Comparison of ENCODE assay signal across 10 mouse cellular contexts in genomic region chr12:108495455-108496235, GRCm38 (mm10). TPM values are rescaled to one million over a fixed set of nuclear protein-coding genes. Genes with fewer than 3 reads are reported as not detected.
DNase-seq lines count a peak whose midpoint lies in the region; ATAC-seq and TF ChIP-seq lines count a peak whose summit lies in the region.
"Had no signal": no experiment of that assay in that cellular context is flagged by ENCODE, and none has a peak within 500 bp of the region (broad histone marks: within the 10 kb centered on the region; RNA-seq: fewer than 3 reads in every experiment).

No protein-coding gene starts in this region.

- no peak overlapping the region for H3K4me3 ChIP-seq in lung, embryonic 14.5 days (ENCODE audit: low read depth, low read length)
- H3K4me3 ChIP-seq in lung, adult 2 months (replicated peaks; ENCODE audit: extremely low read depth, low read depth, low read length): no peak overlapping the region
- no peak overlapping the region for H3K4me3 ChIP-seq in embryonic facial prominence, embryonic 10.5 days
- no peak overlapping the region for H3K4me3 ChIP-seq in heart, embryonic 11.5 days (ENCODE audit: low read depth, low read length)
- H3K4me3 ChIP-seq in limb, embryonic 13.5 days: no peak overlapping the region
- H3K4me3 ChIP-seq: megakaryocyte, embryonic 14.5 days had no signal

- no peaks in the 10 kb centered on the region for H3K9me3 ChIP-seq in lung, embryonic 14.5 days (ENCODE audit: low read depth, low read length)
- no peaks in the 10 kb centered on the region for H3K9me3 ChIP-seq in embryonic facial prominence, embryonic 10.5 days
- H3K9me3 ChIP-seq in heart, embryonic 11.5 days (replicated peaks; ENCODE audit: control insufficient read depth, low read length): no peaks in the 10 kb centered on the region
- H3K9me3 ChIP-seq in limb, embryonic 13.5 days: no peaks in the 10 kb centered on the region

- ATAC-seq in lung, embryonic 14.5 days (ENCODE audit: insufficient read depth): peak; percentile 73
- no peak for ATAC-seq in heart, embryonic 11.5 days (replicated peaks; ENCODE audit: insufficient number of reproducible peaks, low FRiP score, low TSS enrichment)
- 0 out of 2 replicates have a peak, but pooled peaks have one; percentile 16 for ATAC-seq in limb, embryonic 13.5 days (ENCODE audit: low FRiP score, low read depth)

- H3K4me1 ChIP-seq in lung, embryonic 14.5 days (ENCODE audit: insufficient read depth): peaks cover 13% of the 10 kb centered on the region; the same call in 1 of the 2 replicates
- H3K4me1 ChIP-seq in lung, adult 2 months (ENCODE audit: control insufficient read depth, insufficient read depth, low read length): 0 out of 2 replicates have a peak, but pooled peaks cover 2% of the 10 kb centered on the region
- H3K4me1 ChIP-seq in embryonic facial prominence, embryonic 10.5 days: peaks cover 27% of the 10 kb centered on the region
- peaks cover 4% of the 10 kb centered on the region; the same call in 1 of the 2 replicates for H3K4me1 ChIP-seq in heart, embryonic 11.5 days (ENCODE audit: control insufficient read depth, insufficient read depth, low read length)
- peaks cover 22% of the 10 kb centered on the region for H3K4me1 ChIP-seq in limb, embryonic 13.5 days
- H3K4me1 ChIP-seq: megakaryocyte, embryonic 14.5 days had no signal

- H3K9ac ChIP-seq in lung, embryonic 14.5 days: no peak overlapping the region
- no peak overlapping the region for H3K9ac ChIP-seq in heart, embryonic 11.5 days (ENCODE audit: low read depth, low read length)
- H3K9ac ChIP-seq in limb, embryonic 13.5 days: peak overlapping the region; percentile 35; the same call in 1 of the 2 replicates

- H3K27me3 ChIP-seq in lung, embryonic 14.5 days (ENCODE audit: insufficient read depth, low read length): no peaks in the 10 kb centered on the region
- no peaks in the 10 kb centered on the region for H3K27me3 ChIP-seq in embryonic facial prominence, embryonic 10.5 days (replicated peaks; ENCODE audit: low read depth, poor library complexity, severe bottlenecking)
- no peaks in the 10 kb centered on the region for H3K27me3 ChIP-seq in heart, embryonic 11.5 days (ENCODE audit: control insufficient read depth, insufficient read depth, low read length)
- H3K27me3 ChIP-seq in limb, embryonic 13.5 days: no peaks in the 10 kb centered on the region

- peak overlapping the region; percentile 78 for H3K27ac ChIP-seq in lung, embryonic 14.5 days (ENCODE audit: low read depth)
- H3K27ac ChIP-seq in embryonic facial prominence, embryonic 10.5 days (replicated peaks): peak overlapping the region; percentile 40; the same call in 1 of the 2 replicates
- 0 out of 2 replicates have a peak overlapping the region, but pooled peaks have one; percentile 22 for H3K27ac ChIP-seq in heart, embryonic 11.5 days (ENCODE audit: low read depth, low read length)
- peak overlapping the region; percentile 44; the same call in 1 of the 2 replicates for H3K27ac ChIP-seq in limb, embryonic 13.5 days

- H3K36me3 ChIP-seq in lung, embryonic 14.5 days (ENCODE audit: insufficient read depth): 0 out of 2 replicates have a peak, but pooled peaks cover 4% of the 10 kb centered on the region
- no peaks in the 10 kb centered on the region for H3K36me3 ChIP-seq in embryonic facial prominence, embryonic 10.5 days (replicated peaks)
- no peaks in the 10 kb centered on the region for H3K36me3 ChIP-seq in heart, embryonic 11.5 days (ENCODE audit: control insufficient read depth, insufficient read depth, low read length)
- no peaks in the 10 kb centered on the region for H3K36me3 ChIP-seq in limb, embryonic 13.5 days

- DNase-seq in lung, embryonic 14.5 days: peak; percentile 82
- no peak for DNase-seq in lung, adult 2 months
- DNase-seq in embryonic facial prominence, embryonic 10.5 days (ENCODE audit: low spot score): no peak
- DNase-seq in right cerebral cortex, postnatal 14 days: no peak
- DNase-seq in T-cell, adult 2 months (ENCODE audit: low spot score): no peak
- DNase-seq: cerebellum, adult 9-10 months; layer of hippocampus, postnatal 36 days had no signal

- 64% methylated on average over 8 of the region's 8 CpGs for WGBS in lung, embryonic 14.5 days
- 57% methylated on average over 8 of the region's 8 CpGs for WGBS in lung, adult 2 months
- 67% methylated on average over 8 of the region's 8 CpGs for WGBS in embryonic facial prominence, embryonic 10.5 days
- WGBS in heart, embryonic 11.5 days (ENCODE audit: insufficient replicate concordance): 63% methylated on average over 8 of the region's 8 CpGs
- 77% methylated on average over 8 of the region's 8 CpGs for WGBS in limb, embryonic 13.5 days

- H3K4me2 ChIP-seq in lung, embryonic 14.5 days: no peak overlapping the region
- no peak overlapping the region for H3K4me2 ChIP-seq in heart, embryonic 11.5 days
- no peak overlapping the region for H3K4me2 ChIP-seq in limb, embryonic 13.5 days (replicated peaks)

- TF ChIP-seq POLR2A in lung, adult 2 months (IDR thresholded peaks at IDR 0.05; ENCODE audit: borderline replicate concordance, extremely low read depth, low read depth, low read length): no peak

- TF ChIP-seq CTCF in lung, embryonic 14.5 days (IDR thresholded peaks at IDR 0.05; ENCODE audit: low read depth): no peak
- TF ChIP-seq CTCF in lung, adult 2 months (IDR thresholded peaks at IDR 0.05; ENCODE audit: insufficient read depth, low read length): no peak

RNA-seq across cellular contexts. Expression of gene Evl, which starts 58.9 kb away (rescaled TPM):
- 79.2 and 88.7 TPM in 2 replicates for polyA plus RNA-seq in lung, embryonic 14.5 days (2014; fragmentation: Nextera tagmentation; extraction: Ambion mirVana)
- 51.2 and 65.6 TPM in 2 replicates for polyA plus RNA-seq in lung, adult 2 months (2012; rRNA removed)
- polyA plus RNA-seq in embryonic facial prominence, embryonic 10.5 days (2016; fragmentation: Nextera tagmentation; extraction: Ambion mirVana): 58.3 and 60.2 TPM in 2 replicates
- polyA plus RNA-seq in heart, embryonic 11.5 days (2014; fragmentation: Nextera tagmentation; extraction: Ambion mirVana): 49.9 and 51.0 TPM in 2 replicates
- 65.6 and 69.9 TPM in 2 replicates for polyA plus RNA-seq in limb, embryonic 13.5 days (2015; fragmentation: Nextera tagmentation; extraction: Ambion mirVana)

Comparison
In these comparisons a context has a peak if more than half of its experiments do, and no peak if none do; other contexts are left out.
1. H3K27ac ChIP-seq: peak in every context shown above with its lines; median percentile 78 in lung, embryonic 14.5 days; 44 in limb, embryonic 13.5 days; 40 in embryonic facial prominence, embryonic 10.5 days; 22 in heart, embryonic 11.5 days.